Mouse (Mus musculus) heart, embryonic 12.5 days (tissue): ENCODE results near the gene Ndufs2. TPM values are rescaled to one million over a fixed set of nuclear protein-coding genes. Genes with fewer than 3 reads are reported as not detected.

ENCODE experiments used
- ATAC-seq: fragments of 200-750 bp; cut with Nextera tagmentation; 2 replicates; pipeline ENCODE4 v1.8.0; 2017; ENCODE audit warnings: moderate TSS enrichment, moderate library complexity; ENCODE audit not compliant: insufficient number of reproducible peaks, low FRiP score
- H3K27ac ChIP-seq: fragments of 300-500 bp; sonication (generic); 2 replicates; pipeline ENCODE4 v1.5.1; 2016; ENCODE audit warnings: mild to moderate bottlenecking, moderate library complexity; ENCODE audit not compliant: poor library complexity, severe bottlenecking
- H3K27me3 ChIP-seq: fragments of 300-500 bp; sonication (generic); replicated peaks from 2 replicates; pipeline ENCODE4 v1.6.1; 2016; ENCODE audit warnings: mild to moderate bottlenecking, moderate library complexity
- H3K36me3 ChIP-seq: fragments of 300-500 bp; sonication (generic); 2 replicates; pipeline ENCODE4 v1.6.1; 2016; ENCODE audit warnings: mild to moderate bottlenecking, moderate library complexity
- H3K4me1 ChIP-seq: fragments of 300-500 bp; sonication (generic); replicated peaks from 2 replicates; pipeline ENCODE4 v1.6.1; 2016; ENCODE audit warnings: mild to moderate bottlenecking
- H3K4me2 ChIP-seq: fragments of 300-500 bp; sonication (generic); 2 replicates; pipeline ENCODE4 v1.6.1; 2016; ENCODE audit warnings: mild to moderate bottlenecking, moderate library complexity
- H3K4me3 ChIP-seq: fragments of 300-500 bp; sonication (generic); 2 replicates; pipeline ENCODE4 v1.5.1; 2016; ENCODE audit warnings: mild to moderate bottlenecking
- H3K9ac ChIP-seq: fragments of 300-500 bp; sonication (generic); 2 replicates; pipeline ENCODE4 v1.6.1; 2016; ENCODE audit warnings: mild to moderate bottlenecking, moderate library complexity
- H3K9me3 ChIP-seq: fragments of 300-500 bp; sonication (generic); replicated peaks from 2 replicates; pipeline ENCODE4 v1.6.1; 2016; ENCODE audit warnings: mild to moderate bottlenecking, moderate library complexity
- WGBS: fragments of 180-500 bp; shearing (Covaris S2); methylation state at CpG from one replicate; pipeline ENCODE4 v1.1.7; 2016; 5-methylcytosine and 5-hydroxymethylcytosine counted together
- polyA plus RNA-seq: library from polyadenylated mRNA; unstranded; fragments of >200 nt; fragmentation: Nextera tagmentation; extraction: Ambion mirVana; gene quantifications from 2 replicates; pipeline ENCODE4 v1.2.1, GENCODE M21; 2016

Gene Ndufs2
- polyA plus RNA-seq, 1 experiment from 2014 or later, result 443 TPM

- Histone ChIP-seq H3K27me3 (no peaks in the 10 kb centered on the region), H3K9ac (peak overlapping the region; percentile 32; the same call in 1 of the 2 replicates), H3K4me2 (no peak overlapping the region), H3K4me1 (peaks cover 3% of the 10 kb centered on the region; the same call in 1 of the 2 replicates), H3K4me3 (no peak overlapping the region), H3K36me3 (peaks cover 91% of the 10 kb centered on the region), H3K9me3 (no peaks in the 10 kb centered on the region), H3K27ac (no peak overlapping the region)
- no peak for ATAC-seq
- 75% methylated on average over 15 of the region's 15 CpGs for WGBS
Measured at GRCm38 (mm10) chr1:171239992-171240744, 11.0 kb downstream of the Ndufs2 start.

- H3K27me3 ChIP-seq, result no peaks in the 10 kb centered on the region
- no peaks in the 10 kb centered on the region for H3K9me3 ChIP-seq
- ATAC-seq, result no peak
- H3K36me3 ChIP-seq, result peaks cover 95% of the 10 kb centered on the region
- H3K4me2 ChIP-seq, result no peak overlapping the region
- no peak overlapping the region for H3K4me3 ChIP-seq
- no peak overlapping the region for H3K9ac ChIP-seq
- 73% methylated on average over 14 of the region's 14 CpGs for WGBS
- H3K4me1 ChIP-seq, result peaks cover 12% of the 10 kb centered on the region
- no peak overlapping the region for H3K27ac ChIP-seq
Measured at GRCm38 (mm10) chr1:171238463-171238862, 12.7 kb downstream of the Ndufs2 start.

- no peak for ATAC-seq
- Histone ChIP-seq H3K9me3 (no peaks in the 10 kb centered on the region), H3K4me1 (peaks cover 17% of the 10 kb centered on the region), H3K27me3 (no peaks in the 10 kb centered on the region), H3K4me3 (no peak overlapping the region), H3K27ac (no peak overlapping the region), H3K4me2 (no peak overlapping the region), H3K36me3 (peaks cover 85% of the 10 kb centered on the region), H3K9ac (no peak overlapping the region)
- 69% methylated on average over 6 of the region's 6 CpGs for WGBS
Measured at GRCm38 (mm10) chr1:171237438-171237837, 13.8 kb downstream of the Ndufs2 start.

GRCm38 (mm10) chr1:171235791-171236190, 15.4 kb downstream of the Ndufs2 start:
- Histone ChIP-seq H3K9me3 (no peaks in the 10 kb centered on the region), H3K27me3 (no peaks in the 10 kb centered on the region), H3K4me1 (peaks cover 17% of the 10 kb centered on the region), H3K27ac (no peak overlapping the region), H3K4me2 (no peak overlapping the region), H3K9ac (no peak overlapping the region), H3K4me3 (no peak overlapping the region), H3K36me3 (peaks cover 68% of the 10 kb centered on the region)
- WGBS, result 61% methylated on average over 4 of the region's 4 CpGs
- no peak for ATAC-seq

- no peak for ATAC-seq
- no peaks in the 10 kb centered on the region for H3K27me3 ChIP-seq
- H3K4me3 ChIP-seq, result no peak overlapping the region
- no peak overlapping the region for H3K9ac ChIP-seq
- no peak overlapping the region for H3K4me2 ChIP-seq
- no peak overlapping the region for H3K27ac ChIP-seq
- peaks cover 17% of the 10 kb centered on the region for H3K4me1 ChIP-seq
- H3K36me3 ChIP-seq, result peaks cover 58% of the 10 kb centered on the region
- no peaks in the 10 kb centered on the region for H3K9me3 ChIP-seq
- WGBS, result 89% methylated on average over 4 of the region's 4 CpGs
Measured at GRCm38 (mm10) chr1:171234538-171234937, 16.6 kb downstream of the Ndufs2 start.

GRCm38 (mm10) chr1:171234126-171234525, 17.1 kb downstream of the Ndufs2 start, which contains the start of gene Fcer1g:
Fcer1g (minus strand) TSS chr1:171234365.
- no peak within 1 kb of the TSS for H3K9ac ChIP-seq

DNA sequence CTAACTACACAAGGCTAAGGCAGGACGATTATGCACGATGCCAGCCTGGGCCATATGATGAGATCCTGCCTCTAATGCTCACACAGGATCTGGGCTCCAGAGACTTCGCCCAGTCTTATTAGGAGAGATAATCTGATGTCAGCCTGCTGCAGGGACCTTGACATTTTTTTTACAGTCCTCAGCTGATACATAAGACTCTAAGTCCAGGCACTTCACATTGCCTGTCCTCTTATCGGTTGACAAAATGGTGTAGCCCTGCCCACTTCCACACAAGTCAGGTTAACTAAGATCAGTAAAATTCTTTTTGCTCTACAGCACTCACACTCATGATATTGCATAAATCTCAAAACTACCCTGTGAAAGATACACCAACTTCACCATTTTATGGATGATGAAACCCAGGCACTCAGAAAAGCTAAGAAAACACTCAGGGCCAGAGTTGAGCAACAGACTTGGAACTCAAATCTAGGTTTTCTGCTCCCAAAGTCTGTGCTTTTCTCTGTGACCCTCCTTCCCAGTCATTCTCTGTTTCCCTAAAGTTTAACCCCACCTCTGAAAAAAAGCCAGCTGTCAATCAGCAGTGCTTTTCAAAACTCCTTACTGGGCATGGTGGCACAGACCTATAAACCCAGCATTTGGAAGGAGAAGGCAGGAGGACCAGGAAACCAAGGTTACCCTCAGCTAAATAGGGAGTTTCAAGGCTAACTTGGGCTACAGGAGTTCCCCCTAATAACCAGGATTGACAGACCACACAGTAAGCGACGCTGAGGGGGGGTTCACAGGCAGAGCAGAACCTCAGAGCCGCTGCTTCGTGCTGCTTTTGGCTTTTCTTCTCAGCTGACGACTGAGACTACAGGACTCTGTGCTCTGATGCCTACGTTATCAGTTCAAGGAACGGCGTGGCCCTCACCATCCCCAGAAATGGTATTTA, 18.1 kb downstream of the Ndufs2 start:
- H3K27ac ChIP-seq, result no peak overlapping the region
- H3K27me3 ChIP-seq, result no peaks in the 10 kb centered on the region
- H3K4me3 ChIP-seq, result no peak overlapping the region
- H3K9me3 ChIP-seq, result no peaks in the 10 kb centered on the region
- no peak for ATAC-seq
- peaks cover 21% of the 10 kb centered on the region for H3K4me1 ChIP-seq
- H3K36me3 ChIP-seq, result peaks cover 45% of the 10 kb centered on the region
- no peak overlapping the region for H3K4me2 ChIP-seq
- 54% methylated on average over 12 of the region's 12 CpGs for WGBS
- H3K9ac ChIP-seq, result no peak overlapping the region

More at GRCm38 (mm10) chr1:171234126-171234525, 17.1 kb downstream of the Ndufs2 start, which contains the start of gene Fcer1g:
- Histone ChIP-seq H3K4me3 (no peak within 1 kb of the TSS), H3K27ac (no peak within 1 kb of the TSS), H3K4me1 (peaks cover 17% of the 10 kb centered on the region), H3K27me3 (no peaks in the 10 kb centered on the region), H3K4me2 (no peak within 1 kb of the TSS), H3K9me3 (no peaks in the 10 kb centered on the region), H3K36me3 (peaks cover 55% of the 10 kb centered on the region)
- ATAC-seq, result no peak
- WGBS, result 89% methylated on average over 14 of the region's 14 CpGs

- 78% methylated on average over 5 of the region's 5 CpGs for WGBS
- no peaks in the 10 kb centered on the region for H3K27me3 ChIP-seq
- H3K4me2 ChIP-seq, result no peak overlapping the region
- no peak overlapping the region for H3K4me3 ChIP-seq
- peaks cover 21% of the 10 kb centered on the region for H3K4me1 ChIP-seq
- no peak for ATAC-seq
- H3K9ac ChIP-seq, result no peak overlapping the region
- no peak overlapping the region for H3K27ac ChIP-seq
- peaks cover 38% of the 10 kb centered on the region for H3K36me3 ChIP-seq
- no peaks in the 10 kb centered on the region for H3K9me3 ChIP-seq
Measured at GRCm38 (mm10) chr1:171232348-171232747, 18.8 kb downstream of the Ndufs2 start.

GRCm38 (mm10) chr1:171231844-171232243, 19.3 kb downstream of the Ndufs2 start:
- Histone ChIP-seq H3K9me3 (no peaks in the 10 kb centered on the region), H3K27ac (no peak overlapping the region), H3K27me3 (no peaks in the 10 kb centered on the region), H3K4me3 (no peak overlapping the region), H3K9ac (no peak overlapping the region), H3K4me1 (peaks cover 21% of the 10 kb centered on the region), H3K36me3 (peaks cover 33% of the 10 kb centered on the region), H3K4me2 (no peak overlapping the region)
- ATAC-seq, result no peak
- 63% methylated on average over 4 of the region's 4 CpGs for WGBS

DNA sequence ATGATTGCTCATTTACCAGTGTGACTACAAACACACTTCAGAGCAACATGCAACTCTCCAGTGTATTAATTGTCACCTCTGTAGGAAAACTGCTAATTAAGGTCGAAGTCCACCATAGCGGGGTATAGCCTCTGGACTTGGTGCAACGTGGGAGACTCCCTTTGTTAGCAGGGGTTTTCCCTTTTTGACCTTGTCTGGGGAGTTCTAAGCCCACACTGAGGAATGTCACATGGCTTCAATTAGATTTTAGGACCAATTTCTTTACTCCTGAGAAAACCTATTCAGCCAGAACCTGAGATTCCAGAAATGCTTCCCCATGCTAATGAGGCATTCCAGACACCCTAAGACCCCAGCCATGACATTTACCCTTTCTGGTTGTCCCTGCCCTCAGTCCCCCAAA, 21.0 kb downstream of the Ndufs2 start:
- Histone ChIP-seq H3K9me3 (no peaks in the 10 kb centered on the region), H3K27me3 (no peaks in the 10 kb centered on the region), H3K27ac (no peak overlapping the region), H3K4me1 (peaks cover 19% of the 10 kb centered on the region), H3K9ac (no peak overlapping the region), H3K4me3 (no peak overlapping the region), H3K36me3 (peaks cover 17% of the 10 kb centered on the region), H3K4me2 (no peak overlapping the region)
- no peak for ATAC-seq
- WGBS, result 81% methylated on average over 3 of the region's 3 CpGs

GRCm38 (mm10) chr1:171229750-171230149, 21.4 kb downstream of the Ndufs2 start:
- Histone ChIP-seq H3K9ac (no peak overlapping the region), H3K4me1 (peaks cover 19% of the 10 kb centered on the region), H3K36me3 (peaks cover 12% of the 10 kb centered on the region), H3K4me3 (no peak overlapping the region), H3K9me3 (no peaks in the 10 kb centered on the region), H3K4me2 (no peak overlapping the region), H3K27ac (no peak overlapping the region), H3K27me3 (no peaks in the 10 kb centered on the region)
- ATAC-seq, result no peak
- 66% methylated on average over 6 of the region's 6 CpGs for WGBS
